Comparison of ENCODE assay signal across 8 mouse cellular contexts in the genomic region with DNA sequence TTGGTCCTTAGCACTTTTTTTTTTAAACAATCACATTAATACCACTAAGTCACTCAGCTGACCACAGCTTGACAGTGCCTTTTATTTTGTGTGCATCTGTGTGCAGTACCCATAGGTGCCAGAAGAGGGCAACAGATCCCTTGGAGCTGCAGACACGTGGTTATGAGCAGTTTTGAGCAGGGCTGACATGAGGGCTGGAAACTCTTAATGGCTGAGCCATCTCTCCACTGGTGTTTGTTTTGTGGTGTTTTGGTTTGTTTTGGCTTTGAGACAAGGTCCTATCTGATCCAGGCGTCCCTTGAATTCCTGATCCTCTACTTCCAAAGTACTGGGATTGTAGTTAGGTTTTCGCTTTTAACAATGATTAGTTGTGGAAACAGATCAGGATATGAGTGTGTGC. TPM values are rescaled to one million over a fixed set of nuclear protein-coding genes. Genes with fewer than 3 reads are reported as not detected.
DNase-seq lines count a peak whose midpoint lies in the region; ATAC-seq and TF ChIP-seq lines count a peak whose summit lies in the region.

No protein-coding gene starts in this region.

- H3K4me1 ChIP-seq in heart, postnatal 0 days (ENCODE audit: control insufficient read depth, insufficient read depth) = no peaks in the 10 kb centered on the region

- no peak overlapping the region for H3K4me2 ChIP-seq in heart, postnatal 0 days (ENCODE audit: low read depth, low read length)

- H3K27ac ChIP-seq in heart, postnatal 0 days (ENCODE audit: low read depth) = no peak overlapping the region

- no peak for ATAC-seq in heart, postnatal 0 days (ENCODE audit: insufficient read depth, low read depth)
- ATAC-seq in cerebellum, adult (ENCODE audit: insufficient number of reproducible peaks, low FRiP score, low TSS enrichment) = no peak

- no peak overlapping the region for H3K9ac ChIP-seq in heart, postnatal 0 days (replicated peaks; ENCODE audit: low read depth, low read length)

- DNase-seq in heart, postnatal 0 days (ENCODE audit: low spot score) = peak; percentile 45
- no peak for DNase-seq in heart, adult 8-10 months (ENCODE audit: low spot score)
- DNase-seq in A20 (ENCODE audit: low read depth, low spot score) (peak; percentile 76), R1 (ENCODE audit: low read depth, low spot score) (peak; percentile 90)
- DNase-seq in kidney, postnatal 14 days = peak; percentile 49
- DNase-seq in retina, embryonic 14.5 days (ENCODE audit: low spot score) = peak; percentile 61
- DNase-seq in right cerebral cortex, postnatal 14 days = no peak

- no peaks in the 10 kb centered on the region for H3K27me3 ChIP-seq in heart, postnatal 0 days (ENCODE audit: control insufficient read depth, insufficient read depth, low read length)

- H3K36me3 ChIP-seq in heart, postnatal 0 days (replicated peaks; ENCODE audit: control insufficient read depth, insufficient read depth, low read length) = no peaks in the 10 kb centered on the region

- no peak for TF ChIP-seq EP300 in heart, postnatal 0 days (IDR thresholded peaks at IDR 0.05; ENCODE audit: low read depth)

- H3K9me3 ChIP-seq in heart, postnatal 0 days (replicated peaks; ENCODE audit: control insufficient read depth, low read length) = no peaks in the 10 kb centered on the region

- TF ChIP-seq CTCF in heart, postnatal 0 days (IDR thresholded peaks at IDR 0.05; ENCODE audit: low read depth) = peak; percentile 58

- WGBS in heart, postnatal 0 days = 56% methylated on average over 3 of the region's 3 CpGs

- no peak overlapping the region for H3K4me3 ChIP-seq in heart, postnatal 0 days (ENCODE audit: low read depth, low read length)

RNA-seq across cellular contexts. Expression of a gene that starts 8.2 kb away (rescaled TPM):
- total RNA-seq in heart, postnatal 0 days (2014; rRNA removed; ENCODE audit: low replicate concordance) = 0.35 TPM in 1 of 2 replicates, not detected in the other
- 0.11 TPM in 1 of 2 replicates, not detected in the other for polyA plus RNA-seq in heart, postnatal 0 days (2015; fragmentation: Nextera tagmentation; extraction: Ambion mirVana)
- total RNA-seq in heart, adult 8-10 months (2022) = 1 to 10 TPM; 3.1 to 5.7 (median 4.6) TPM

RNA-seq across cellular contexts. Expression of a gene that starts 8.3 kb away (rescaled TPM):
- 15.0 and 23.2 TPM in 2 replicates for total RNA-seq in heart, postnatal 0 days (2014; rRNA removed; ENCODE audit: low replicate concordance)
- polyA plus RNA-seq in heart, postnatal 0 days (2015; fragmentation: Nextera tagmentation; extraction: Ambion mirVana) = 12.8 and 15.5 TPM in 2 replicates
- 10 to 100 TPM in 3 of 4 experiments, 1 to 10 TPM in 1; 8.2 to 11.7 (median 11.2) TPM for total RNA-seq in heart, adult 8-10 months (2022)

RNA-seq across cellular contexts. Expression of a gene that starts 15.0 kb away (rescaled TPM):
- total RNA-seq in heart, postnatal 0 days (2014; rRNA removed; ENCODE audit: low replicate concordance) = 15.3 and 40.6 TPM in 2 replicates
- 52.4 and 56.6 TPM in 2 replicates for polyA plus RNA-seq in heart, postnatal 0 days (2015; fragmentation: Nextera tagmentation; extraction: Ambion mirVana)
- 10 to 100 TPM; 21.0 to 21.4 (median 21.1) TPM for total RNA-seq in heart, adult 8-10 months (2022)

RNA-seq across cellular contexts. Expression of a gene that starts 30.9 kb away (rescaled TPM):
- 0.70 and 2.2 TPM in 2 replicates for total RNA-seq in heart, postnatal 0 days (2014; rRNA removed; ENCODE audit: low replicate concordance)
- polyA plus RNA-seq in heart, postnatal 0 days (2015; fragmentation: Nextera tagmentation; extraction: Ambion mirVana) = 0.85 and 0.91 TPM in 2 replicates
- total RNA-seq in heart, adult 8-10 months (2022) = 1 to 10 TPM in 2 of 4 experiments, under 1 TPM in 2; 0.60 to 2.0 (median 1.1) TPM

RNA-seq across cellular contexts. Expression of a gene that starts 38.3 kb away (rescaled TPM):
- total RNA-seq in heart, postnatal 0 days (2014; rRNA removed; ENCODE audit: low replicate concordance) = 2.5 and 10.4 TPM in 2 replicates
- 0.64 and 0.97 TPM in 2 replicates for polyA plus RNA-seq in heart, postnatal 0 days (2015; fragmentation: Nextera tagmentation; extraction: Ambion mirVana)
- 1 to 10 TPM in 1 of 4 experiments, under 1 TPM in 3; 0.44 to 1.0 (median 0.76) TPM for total RNA-seq in heart, adult 8-10 months (2022)

Comparison
In these comparisons a context has a peak if more than half of its experiments do, and no peak if none do; other contexts are left out.
1. DNase-seq: peak in heart, postnatal 0 days (single experiment), A20 (single experiment), R1 (single experiment), kidney, postnatal 14 days (single experiment) and retina, embryonic 14.5 days (single experiment); none in heart, adult 8-10 months (single experiment) and right cerebral cortex, postnatal 14 days (single experiment).